Mouse (Mus musculus): Measurements from ENCODE around the gene Gmpr. TPM values are rescaled to one million over a fixed set of nuclear protein-coding genes. Genes with fewer than 3 reads are reported as not detected.

Gmpr gene
- polyA plus RNA-seq, 1 experiment from 2014 or later, result 28.8 TPM

DNA sequence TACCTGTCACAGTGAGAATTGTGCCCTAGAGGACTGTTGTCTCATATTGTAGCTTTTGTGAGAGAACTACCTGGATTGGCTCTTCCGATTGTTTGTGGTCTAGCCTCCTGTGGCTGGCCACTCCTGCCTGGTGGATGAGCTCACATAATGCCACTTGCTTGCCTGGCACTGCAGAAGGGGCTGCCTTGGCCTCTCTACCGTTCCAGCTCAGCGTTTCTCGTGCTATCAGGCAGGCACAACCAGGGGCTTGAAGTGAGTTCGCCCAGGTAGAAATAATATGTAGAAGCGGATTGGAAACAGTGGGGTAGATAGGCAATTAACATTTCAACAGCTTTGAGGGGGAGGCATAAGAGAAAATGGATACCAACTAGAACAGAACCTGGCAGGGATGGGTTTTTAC lies 2.1 kb downstream of the Gmpr start:
- Histone ChIP-seq H3K27ac (no peak overlapping the region), H3K9ac (no peak overlapping the region), H3K27me3 (no peaks in the 10 kb centered on the region), H3K9me3 (no peaks in the 10 kb centered on the region), H3K4me1 (peaks cover 29% of the 10 kb centered on the region), H3K4me3 (no peak overlapping the region), H3K4me2 (no peak overlapping the region), H3K36me3 (no peaks in the 10 kb centered on the region)
- ATAC-seq (ENCODE audit: insufficient number of reproducible peaks, low FRiP score, low TSS enrichment, low read depth), result no peak
- 76% methylated on average over 6 of the region's 6 CpGs for WGBS

DNA sequence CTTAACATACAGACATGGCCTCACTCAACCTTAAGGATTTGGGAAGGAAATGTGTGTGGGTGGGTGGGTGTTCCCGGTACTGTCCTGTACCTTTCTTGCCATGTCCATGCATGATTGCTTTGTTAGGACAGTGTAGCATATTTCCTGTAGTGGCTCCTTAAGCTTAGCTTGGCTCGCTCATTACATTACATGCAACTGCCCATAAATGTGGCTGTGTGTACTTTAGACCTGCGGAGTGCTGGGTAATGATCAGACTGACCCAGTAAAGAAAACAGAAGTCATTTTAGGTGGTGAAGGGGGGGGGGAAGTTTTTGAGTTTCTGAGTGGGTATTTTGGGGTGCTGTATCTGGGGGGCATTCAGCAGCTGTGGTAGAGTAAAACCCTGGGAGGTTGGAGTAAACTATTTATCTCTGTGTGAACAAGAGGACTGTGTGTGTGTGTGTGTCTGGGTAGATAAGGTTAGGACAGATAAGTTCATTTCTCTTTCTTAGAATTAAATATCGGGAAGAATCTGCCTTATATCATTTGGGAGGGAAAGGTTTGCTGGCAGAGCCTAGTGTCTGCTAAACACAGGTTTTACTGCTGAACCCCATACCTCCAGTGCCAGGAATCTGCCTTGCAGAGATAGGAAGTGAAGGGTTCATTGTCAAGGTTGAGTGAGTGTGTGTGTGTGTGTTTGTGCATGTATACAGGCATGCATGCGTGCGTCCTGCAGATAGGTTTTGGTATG lies 4.6 kb downstream of the Gmpr start:
- Histone ChIP-seq H3K9ac (no peak overlapping the region), H3K9me3 (no peaks in the 10 kb centered on the region), H3K27me3 (no peaks in the 10 kb centered on the region), H3K4me1 (peaks cover 46% of the 10 kb centered on the region), H3K27ac (0 out of 2 replicates have a peak overlapping the region, but pooled peaks have one; percentile 4), H3K4me3 (no peak overlapping the region), H3K4me2 (no peak overlapping the region), H3K36me3 (no peaks in the 10 kb centered on the region)
- 74% methylated on average over 6 of the region's 6 CpGs for WGBS
- no peak for ATAC-seq (ENCODE audit: insufficient number of reproducible peaks, low FRiP score, low TSS enrichment, low read depth)

DNA sequence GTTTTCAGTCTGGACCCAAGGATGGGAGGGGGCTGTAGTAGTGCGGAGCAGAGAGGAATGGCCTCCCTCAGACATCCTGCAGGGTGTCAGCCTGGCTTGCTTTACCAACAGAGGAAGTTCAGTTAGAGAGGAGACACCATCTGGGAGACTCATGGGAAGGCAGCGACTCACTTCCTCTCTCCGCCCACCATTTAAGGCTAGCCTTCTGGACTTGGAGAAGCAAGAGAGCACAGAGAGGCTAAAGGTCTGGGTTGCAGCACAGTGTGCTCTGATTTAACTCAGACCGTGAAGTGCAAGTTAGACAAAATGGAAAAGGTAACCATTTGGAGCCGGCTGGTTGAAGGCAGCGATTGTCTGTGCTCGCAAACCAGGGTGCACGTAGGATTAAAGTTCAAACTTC lies 5.3 kb downstream of the Gmpr start:
- H3K9ac ChIP-seq, result no peak overlapping the region
- 0 out of 2 replicates have a peak overlapping the region, but pooled peaks have one; percentile 4 for H3K27ac ChIP-seq
- no peaks in the 10 kb centered on the region for H3K36me3 ChIP-seq
- H3K9me3 ChIP-seq, result no peaks in the 10 kb centered on the region
- H3K4me3 ChIP-seq, result no peak overlapping the region
- no peak overlapping the region for H3K4me2 ChIP-seq
- 74% methylated on average over 8 of the region's 8 CpGs for WGBS
- H3K4me1 ChIP-seq, result peaks cover 48% of the 10 kb centered on the region
- no peaks in the 10 kb centered on the region for H3K27me3 ChIP-seq
- ATAC-seq (ENCODE audit: insufficient number of reproducible peaks, low FRiP score, low TSS enrichment, low read depth), result no peak

DNA sequence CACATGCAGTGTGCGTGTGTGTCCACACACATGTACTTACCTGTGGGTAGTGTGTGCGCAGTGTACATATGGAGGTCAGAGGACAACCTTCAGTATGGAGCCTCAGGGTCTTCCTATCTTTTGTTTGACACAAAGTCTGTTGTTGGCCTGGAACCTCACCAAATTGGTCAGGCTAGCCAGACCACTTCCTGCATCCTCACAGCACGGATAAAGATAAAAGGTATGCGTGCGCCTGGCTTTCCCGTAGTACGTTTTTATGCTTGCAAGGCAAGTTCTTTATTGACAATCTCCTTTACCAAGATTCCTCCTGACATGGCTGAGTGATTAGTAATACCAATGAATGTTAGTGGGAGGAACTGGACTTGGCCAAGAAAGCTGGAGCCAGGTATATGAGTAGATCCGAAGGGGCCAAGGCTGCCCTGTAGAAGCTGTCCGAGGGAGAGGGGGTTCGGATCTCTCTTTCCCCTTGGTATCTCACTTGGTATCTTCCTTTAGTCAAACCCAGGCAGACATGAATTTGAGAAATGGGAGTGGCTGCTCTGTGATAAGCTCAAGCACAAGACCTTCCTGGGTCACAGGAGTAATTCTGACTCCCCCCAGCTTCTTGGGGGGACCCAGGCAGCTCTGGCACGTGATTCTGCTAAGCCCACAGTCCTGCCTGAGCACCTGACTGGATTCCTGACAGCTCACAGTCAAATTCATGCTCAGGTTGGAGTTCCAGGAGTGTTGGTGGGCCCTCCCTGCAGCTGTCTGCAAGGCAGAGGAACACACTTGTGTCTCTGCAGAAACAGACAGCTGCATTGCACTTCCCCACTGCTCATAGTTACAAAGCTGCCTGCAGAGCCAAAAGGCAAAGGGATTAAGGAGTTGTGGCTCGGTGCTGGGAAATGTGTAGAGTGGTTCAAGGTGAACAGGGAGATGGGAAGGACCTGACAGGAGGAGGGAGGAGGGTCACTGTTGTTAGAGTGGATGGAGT lies 6.1 kb downstream of the Gmpr start:
- Histone ChIP-seq H3K4me3 (no peak overlapping the region), H3K27me3 (no peaks in the 10 kb centered on the region), H3K9me3 (no peaks in the 10 kb centered on the region), H3K4me2 (no peak overlapping the region), H3K4me1 (peaks cover 40% of the 10 kb centered on the region), H3K27ac (no peak overlapping the region), H3K9ac (no peak overlapping the region), H3K36me3 (no peaks in the 10 kb centered on the region)
- WGBS, result 71% methylated on average over 12 of the region's 12 CpGs
- no peak for ATAC-seq (ENCODE audit: insufficient number of reproducible peaks, low FRiP score, low TSS enrichment, low read depth)

DNA sequence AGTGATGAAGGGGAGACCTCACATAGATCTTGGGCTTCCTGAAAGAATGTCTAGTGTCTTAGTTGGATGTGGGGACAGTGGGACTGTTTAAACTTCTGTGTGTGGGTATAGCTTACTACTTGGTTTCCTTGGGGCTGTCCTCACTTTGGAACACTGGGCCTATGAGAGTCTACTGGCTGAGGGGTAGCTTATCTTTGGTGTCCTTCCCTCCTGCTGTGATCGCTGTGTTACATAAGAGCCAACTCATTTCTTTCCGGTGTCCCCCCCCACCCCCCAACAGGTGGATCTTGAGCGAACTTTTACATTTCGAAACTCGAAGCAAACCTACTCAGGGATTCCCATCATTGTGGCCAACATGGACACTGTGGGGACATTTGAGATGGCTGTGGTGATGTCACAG lies 6.9 kb downstream of the Gmpr start:
- H3K27me3 ChIP-seq, result no peaks in the 10 kb centered on the region
- no peak overlapping the region for H3K4me2 ChIP-seq
- H3K9ac ChIP-seq, result no peak overlapping the region
- peaks cover 35% of the 10 kb centered on the region for H3K4me1 ChIP-seq
- H3K9me3 ChIP-seq, result no peaks in the 10 kb centered on the region
- WGBS, result 93% methylated on average over 5 of the region's 5 CpGs
- no peak overlapping the region for H3K4me3 ChIP-seq
- no peak for ATAC-seq (ENCODE audit: insufficient number of reproducible peaks, low FRiP score, low TSS enrichment, low read depth)
- no peaks in the 10 kb centered on the region for H3K36me3 ChIP-seq
- no peak overlapping the region for H3K27ac ChIP-seq

DNA sequence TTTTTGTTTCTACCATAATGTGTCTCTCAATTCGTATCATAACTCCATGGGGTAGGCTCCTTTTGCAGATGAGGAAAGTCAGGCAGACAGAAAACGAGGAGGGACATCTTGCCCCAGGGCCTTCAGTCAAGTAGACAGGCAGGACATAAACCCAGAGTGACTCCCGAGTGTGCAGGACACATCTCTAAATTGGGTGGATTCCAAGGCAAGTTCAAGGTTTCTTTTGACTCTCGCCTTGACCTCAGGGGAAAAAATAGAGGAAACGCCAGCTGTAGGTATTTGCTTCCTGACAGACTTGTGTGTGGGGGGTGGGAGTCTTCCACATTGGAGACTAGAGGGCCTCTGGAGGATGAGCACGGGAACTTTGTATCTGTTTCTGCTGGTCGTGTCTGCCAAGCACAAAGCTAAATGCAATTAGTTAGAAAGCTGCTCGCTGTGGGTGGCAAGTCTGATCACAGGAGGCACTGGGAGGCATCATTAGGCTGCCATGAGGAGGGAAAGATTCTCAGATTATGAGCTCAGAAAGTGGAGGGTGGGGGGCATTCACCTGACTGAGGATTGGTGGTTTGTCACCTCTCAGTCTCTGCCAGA lies 7.7 kb downstream of the Gmpr start:
- 32% methylated on average over 8 of the region's 8 CpGs for WGBS
- Histone ChIP-seq H3K9me3 (no peaks in the 10 kb centered on the region), H3K36me3 (peaks cover under 1% of the 10 kb centered on the region; the same call in 1 of the 2 replicates), H3K27me3 (no peaks in the 10 kb centered on the region), H3K27ac (peak overlapping the region; percentile 3; the same call in 1 of the 2 replicates), H3K4me1 (peaks cover 35% of the 10 kb centered on the region), H3K9ac (no peak overlapping the region), H3K4me3 (no peak overlapping the region), H3K4me2 (no peak overlapping the region)
- ATAC-seq (ENCODE audit: insufficient number of reproducible peaks, low FRiP score, low TSS enrichment, low read depth), result no peak

DNA sequence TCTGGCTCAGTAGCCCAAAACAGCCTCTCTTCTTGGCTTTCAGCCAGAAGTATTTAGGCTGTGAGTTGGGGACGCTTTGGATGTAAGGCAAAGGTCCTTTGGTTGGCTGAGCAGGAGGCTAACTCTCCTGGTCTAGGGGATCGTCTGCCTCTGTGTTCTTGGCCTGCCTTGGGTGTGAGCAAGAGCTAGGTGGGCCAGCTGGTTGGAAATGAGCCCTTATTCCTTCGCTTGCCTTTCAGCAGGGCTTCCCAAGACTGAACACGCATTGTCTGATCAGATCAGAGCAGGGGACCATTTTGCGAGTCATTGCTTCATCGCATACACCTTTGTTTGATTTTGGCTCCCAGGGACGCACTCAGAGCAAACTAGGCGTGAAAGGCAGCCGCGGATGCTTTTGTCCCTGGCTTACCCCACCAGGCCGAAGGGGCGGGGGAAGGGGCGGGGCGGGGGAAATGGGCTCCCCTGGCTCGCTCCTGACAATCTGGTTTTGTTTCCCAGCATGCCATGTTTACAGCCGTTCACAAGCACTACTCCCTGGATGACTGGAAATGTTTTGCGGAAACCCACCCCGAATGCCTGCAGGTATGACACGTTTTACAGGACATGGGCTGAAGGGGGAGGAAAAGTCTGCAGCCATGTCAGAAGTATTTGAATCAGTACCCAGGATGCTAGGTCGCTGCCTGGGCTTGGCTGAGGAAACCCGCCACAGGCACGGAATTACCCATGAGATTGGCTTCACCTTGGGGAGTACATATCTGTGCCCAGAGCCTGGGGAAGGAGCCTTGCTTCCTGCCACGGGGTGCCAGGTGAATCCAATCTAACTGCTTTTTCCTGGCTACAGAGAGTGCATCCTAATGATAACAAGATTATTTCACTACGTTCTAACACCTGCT lies 9.5 kb downstream of the Gmpr start:
- peaks cover 3% of the 10 kb centered on the region; the same call in 1 of the 2 replicates for H3K36me3 ChIP-seq
- no peak overlapping the region; the same call in 1 of the 2 replicates for H3K27ac ChIP-seq
- 0 out of 2 replicates have a peak overlapping the region, but pooled peaks have one; percentile 7 for H3K9ac ChIP-seq
- peak; percentile 60; the same call in 1 of the 2 replicates for ATAC-seq (ENCODE audit: insufficient number of reproducible peaks, low FRiP score, low TSS enrichment, low read depth)
- no peaks in the 10 kb centered on the region for H3K9me3 ChIP-seq
- H3K4me3 ChIP-seq, result peak overlapping the region; percentile 25
- WGBS, result 6% methylated on average over 24 of the region's 24 CpGs
- H3K27me3 ChIP-seq, result no peaks in the 10 kb centered on the region
- peaks cover 35% of the 10 kb centered on the region for H3K4me1 ChIP-seq
- H3K4me2 ChIP-seq, result peak overlapping the region; percentile 52

DNA sequence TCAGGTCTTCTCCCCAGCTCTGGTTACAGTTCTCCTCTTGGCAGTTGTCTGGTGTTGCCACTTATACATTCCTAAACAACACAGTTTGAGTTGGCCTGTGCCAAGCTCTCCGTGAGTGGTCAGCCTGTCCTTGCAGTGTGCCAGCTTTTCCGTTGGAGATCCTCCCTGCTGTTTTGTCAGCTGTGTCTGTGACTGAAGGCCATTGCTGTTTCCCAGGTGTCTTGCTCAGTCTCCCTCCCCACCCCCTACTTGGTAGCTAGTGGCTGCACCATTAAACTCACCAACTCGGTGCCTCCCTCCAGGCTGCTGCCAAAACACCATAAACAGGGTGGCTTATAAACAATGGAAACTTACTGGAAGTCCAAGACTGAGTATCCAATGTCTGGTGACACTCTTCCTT lies 17.1 kb downstream of the Gmpr start:
- no peaks in the 10 kb centered on the region for H3K9me3 ChIP-seq
- no peak overlapping the region for H3K4me2 ChIP-seq
- no peak overlapping the region for H3K4me3 ChIP-seq
- H3K27me3 ChIP-seq, result no peaks in the 10 kb centered on the region
- H3K27ac ChIP-seq, result no peak overlapping the region
- peaks cover 3% of the 10 kb centered on the region; the same call in 1 of the 2 replicates for H3K36me3 ChIP-seq
- no peak for ATAC-seq (ENCODE audit: insufficient number of reproducible peaks, low FRiP score, low TSS enrichment, low read depth)
- 47% methylated on average over 3 of the region's 3 CpGs for WGBS
- peaks cover 6% of the 10 kb centered on the region; the same call in 1 of the 2 replicates for H3K4me1 ChIP-seq
- H3K9ac ChIP-seq, result no peak overlapping the region

DNA sequence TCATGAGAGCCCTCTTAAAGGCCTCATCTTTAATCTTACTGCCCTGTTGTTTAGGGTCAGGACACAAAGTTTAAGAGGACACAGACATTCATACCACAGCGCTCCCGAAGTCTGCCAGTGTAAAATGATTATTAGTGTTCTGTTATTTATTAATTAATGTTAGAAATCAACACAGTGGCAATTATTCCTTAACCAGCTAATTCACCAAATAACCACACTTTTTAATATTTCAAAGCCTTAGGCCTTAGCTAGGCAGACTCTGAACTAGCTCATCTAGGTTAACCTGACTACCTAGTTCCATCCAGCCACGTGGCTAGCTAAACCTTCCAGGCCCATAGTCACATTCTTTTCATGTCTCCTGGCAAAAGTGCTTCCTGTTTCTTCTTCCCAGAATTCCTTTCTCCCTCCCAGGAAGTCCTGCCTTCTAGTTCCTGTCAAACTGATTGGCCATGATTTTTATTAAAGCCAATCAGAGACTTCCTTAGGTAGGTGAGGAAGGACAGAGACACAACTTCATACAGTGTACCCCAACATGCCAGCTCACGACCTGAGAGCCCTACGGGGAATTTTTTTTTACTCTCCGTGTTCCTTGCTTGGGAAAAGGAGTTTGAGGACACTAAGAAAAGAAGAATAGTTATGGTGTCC lies 17.7 kb downstream of the Gmpr start:
- no peak for ATAC-seq (ENCODE audit: insufficient number of reproducible peaks, low FRiP score, low TSS enrichment, low read depth)
- Histone ChIP-seq H3K9me3 (no peaks in the 10 kb centered on the region), H3K9ac (no peak overlapping the region), H3K4me2 (no peak overlapping the region), H3K4me1 (peaks cover 6% of the 10 kb centered on the region; the same call in 1 of the 2 replicates), H3K4me3 (no peak overlapping the region), H3K36me3 (peaks cover 3% of the 10 kb centered on the region; the same call in 1 of the 2 replicates), H3K27ac (no peak overlapping the region), H3K27me3 (no peaks in the 10 kb centered on the region)
- 84% methylated on average over 6 of the region's 6 CpGs for WGBS

DNA sequence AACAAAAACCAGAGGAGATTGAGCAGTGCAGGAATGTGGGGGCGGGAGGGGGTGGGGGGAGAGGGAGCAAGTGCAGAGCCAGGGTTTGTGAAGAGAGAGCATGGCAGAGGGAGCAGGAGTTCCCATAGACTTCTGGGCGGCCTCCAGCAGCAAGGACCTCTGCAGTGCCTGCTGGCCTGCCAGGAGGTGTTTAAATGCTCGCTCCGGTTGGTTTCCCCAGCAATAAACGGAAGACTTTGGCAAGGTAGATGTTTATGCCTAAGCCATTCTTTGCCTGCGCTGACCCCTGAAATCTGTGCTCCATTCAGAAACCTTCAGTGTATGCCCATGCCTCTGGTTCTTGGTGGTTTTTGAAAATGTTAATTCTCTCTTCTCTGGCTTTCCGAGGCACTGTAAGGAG lies 19.0 kb downstream of the Gmpr start:
- no peaks in the 10 kb centered on the region for H3K27me3 ChIP-seq
- WGBS, result 40% methylated on average over 7 of the region's 7 CpGs
- no peak for ATAC-seq (ENCODE audit: insufficient number of reproducible peaks, low FRiP score, low TSS enrichment, low read depth)
- peak overlapping the region; percentile 5; the same call in 1 of the 2 replicates for H3K27ac ChIP-seq
- peaks cover 16% of the 10 kb centered on the region for H3K4me1 ChIP-seq
- no peak overlapping the region for H3K9ac ChIP-seq
- H3K4me2 ChIP-seq, result no peak overlapping the region
- H3K9me3 ChIP-seq, result no peaks in the 10 kb centered on the region
- no peaks in the 10 kb centered on the region for H3K36me3 ChIP-seq
- no peak overlapping the region for H3K4me3 ChIP-seq

Data from limb, embryonic 15.5 days (tissue).